Mouse (Mus musculus) stomach, postnatal 0 days (tissue): ENCODE results near the gene Proser3.

Experiments used
- CTCF ChIP-seq: IDR thresholded peaks from 2 replicates; pipeline ENCODE4 v1.5.1; 2016; ENCODE audit warnings: antibody characterized with exemption, low read depth, mild to moderate bottlenecking, moderate library complexity
- EP300 ChIP-seq: optimal IDR thresholded peaks from 2 replicates; pipeline ENCODE3; 2016; ENCODE audit warnings: antibody characterized with exemption

- TF ChIP-seq EP300 (no peak), CTCF (no peak)
Measured at GRCm38 (mm10) chr7:30490957-30491307, 61.2 kb downstream of the Proser3 start.
